Mouse (Mus musculus) thymus, postnatal 0 days (tissue): ENCODE results near the gene Pax3. TPM values are rescaled to one million over a fixed set of nuclear protein-coding genes. Genes with fewer than 3 reads are reported as not detected.

Source experiments
- DNase-seq: peaks from one replicate; pipeline ENCODE4 v3.0.0-alpha.2; 2015; ENCODE audit warnings: low spot score
- polyA plus RNA-seq: library from polyadenylated mRNA; unstranded; fragments of >200 nt; fragmentation: Nextera tagmentation; extraction: Ambion mirVana; gene quantifications from 2 replicates; pipeline ENCODE4 v1.2.1, GENCODE M21; 2015

Gene Pax3
- polyA plus RNA-seq, 1 experiment from 2014 or later, result 0.04 TPM

DNA sequence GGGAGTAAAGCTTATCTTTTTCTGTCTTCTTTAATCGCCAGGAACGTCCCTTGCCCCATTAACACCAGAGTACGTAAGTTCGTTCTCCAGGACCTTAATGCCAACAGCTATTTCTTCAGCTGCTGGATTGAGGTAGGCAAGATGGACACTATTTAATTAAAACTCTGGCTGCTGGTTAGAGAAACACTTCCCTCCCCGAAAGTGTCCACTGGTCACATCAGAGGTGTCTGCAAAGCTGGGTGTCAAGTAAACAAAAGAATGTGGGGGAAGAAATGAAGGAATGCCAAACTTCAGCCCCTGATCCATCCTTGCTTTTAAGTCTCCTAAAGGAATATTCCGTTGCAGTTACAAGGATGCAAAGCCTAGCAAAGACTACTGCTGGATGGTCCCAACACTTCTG is 24.6 kb downstream of the Pax3 start:
- DNase-seq, result no peak

DNA sequence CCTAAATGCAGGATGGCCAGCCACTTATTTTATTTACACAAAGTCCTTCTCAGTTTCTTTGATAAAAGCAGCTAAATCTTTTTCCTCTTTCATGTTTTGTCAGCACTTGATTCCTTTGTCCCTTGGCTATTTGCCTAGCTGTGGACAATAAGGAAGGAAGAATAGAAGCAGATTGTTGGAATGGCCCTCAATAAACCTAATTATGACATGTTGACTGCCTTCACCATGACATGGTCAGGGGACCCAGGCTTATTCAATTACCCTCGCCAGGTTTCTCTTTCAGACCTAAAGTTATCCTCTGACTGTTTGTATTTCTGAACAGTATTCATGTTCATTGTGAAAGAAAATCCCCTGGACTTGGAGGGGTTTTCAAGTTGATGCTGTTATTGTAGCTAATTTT is 25.3 kb downstream of the Pax3 start:
- no peak for DNase-seq

DNA sequence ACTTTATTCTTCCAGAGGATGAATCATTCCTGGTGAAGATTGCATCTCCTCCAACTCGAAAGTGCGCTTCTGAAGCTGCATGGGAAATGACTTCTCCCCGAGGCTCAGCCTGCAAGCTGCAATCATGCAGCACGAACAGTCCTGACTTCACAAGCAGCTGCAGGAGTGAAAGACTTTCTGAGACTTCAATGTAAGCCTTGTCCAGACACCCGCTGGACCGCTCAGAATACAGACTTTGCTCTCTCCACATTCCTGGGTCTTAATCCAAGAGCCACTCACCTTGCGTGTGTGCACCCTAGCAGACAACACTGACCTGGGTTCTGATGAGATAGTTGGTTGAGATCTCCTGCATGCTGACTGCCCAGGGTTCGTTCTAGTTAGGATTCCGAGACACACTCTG is 26.2 kb downstream of the Pax3 start:
- no peak for DNase-seq

DNA sequence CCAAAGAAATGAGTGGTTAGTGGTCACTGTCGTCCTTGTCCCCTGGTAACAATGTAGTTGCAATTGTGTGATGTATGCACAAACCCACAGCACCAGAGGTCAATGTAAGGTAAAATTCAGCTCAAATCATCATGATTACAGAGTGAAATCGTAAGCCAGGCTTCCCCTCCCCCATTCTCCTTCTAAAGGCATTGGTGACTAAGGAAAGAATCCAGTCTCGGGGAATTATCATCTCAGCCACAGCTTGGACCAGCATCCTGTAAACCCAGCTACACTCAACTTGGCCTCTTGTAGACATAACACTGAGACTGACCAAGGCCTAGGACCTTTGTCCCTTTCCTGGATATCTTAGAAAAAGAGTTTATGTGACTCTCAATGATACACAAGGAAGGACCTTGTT is 28.1 kb downstream of the Pax3 start:
- no peak for DNase-seq

DNA sequence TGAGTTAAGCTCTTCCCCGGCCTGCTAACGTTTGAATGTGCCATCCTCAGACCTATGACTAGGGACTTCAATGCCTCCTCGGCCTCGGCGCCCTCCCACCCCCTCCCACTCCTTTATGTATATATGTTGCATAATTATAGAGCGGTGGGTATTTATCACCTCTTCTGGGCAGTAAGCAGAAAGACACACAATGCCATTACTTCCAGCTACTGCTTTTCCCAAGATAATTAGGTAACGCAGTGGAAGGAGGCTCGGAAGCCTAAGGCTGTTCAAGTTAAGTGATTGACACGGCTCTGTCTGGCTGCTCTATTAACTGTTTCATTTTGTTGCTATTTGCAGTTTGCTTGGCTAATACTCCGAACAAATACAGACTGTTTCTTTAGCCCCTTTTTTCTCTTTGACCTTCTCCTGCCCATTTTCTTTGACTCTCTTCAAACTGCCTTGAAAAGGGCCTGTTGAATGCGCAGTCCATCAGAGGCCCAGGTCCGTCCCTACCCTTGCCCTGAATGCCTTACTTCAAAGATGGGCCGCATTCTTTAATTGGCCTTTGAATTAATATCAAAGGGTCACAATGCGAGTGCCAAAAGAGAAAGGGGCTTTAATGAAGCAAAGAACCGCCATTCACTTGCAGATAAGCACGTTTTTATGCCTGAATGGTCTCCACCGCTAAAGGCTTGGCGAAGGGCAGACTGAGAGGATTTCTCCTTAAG is 29.2 kb downstream of the Pax3 start:
- no peak for DNase-seq

DNA sequence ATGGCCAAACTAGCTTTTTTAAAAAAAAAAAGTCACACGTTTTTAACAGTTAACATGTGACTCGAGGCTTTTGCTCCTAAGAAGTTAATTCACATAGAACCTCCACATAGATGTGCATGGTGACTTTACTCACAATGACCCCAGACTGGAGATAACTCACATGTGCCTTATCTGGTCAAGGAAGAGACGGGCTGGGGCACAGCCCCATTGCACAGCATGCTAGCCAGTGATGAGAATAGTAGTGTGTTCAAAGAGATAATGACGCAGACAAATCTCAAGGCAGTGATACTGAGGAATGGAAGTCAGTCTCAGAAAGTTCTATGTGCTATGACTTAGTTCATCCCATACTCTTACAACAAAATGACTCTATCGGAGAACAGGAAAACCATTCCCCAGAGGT is 35.2 kb downstream of the Pax3 start:
- DNase-seq, result no peak

DNA sequence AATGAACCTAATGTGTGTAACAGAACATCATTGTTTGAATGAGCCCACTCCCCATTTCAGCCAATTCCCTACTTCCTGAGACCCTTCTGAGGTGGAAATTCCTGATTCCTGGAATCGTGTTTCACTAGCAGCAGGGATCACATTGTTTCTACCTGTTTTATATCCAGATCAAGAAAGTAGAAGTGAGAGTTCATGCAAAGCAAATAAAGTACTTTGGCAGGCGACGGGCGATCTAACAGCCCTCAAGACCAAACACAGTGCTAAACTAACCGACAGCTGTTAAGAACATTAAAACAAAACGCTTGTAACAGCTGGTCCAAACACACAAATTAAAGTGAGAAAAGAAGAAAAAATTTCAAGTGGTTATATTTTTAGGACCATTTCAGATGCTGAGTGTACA is 39.0 kb downstream of the Pax3 start:
- no peak for DNase-seq

DNA sequence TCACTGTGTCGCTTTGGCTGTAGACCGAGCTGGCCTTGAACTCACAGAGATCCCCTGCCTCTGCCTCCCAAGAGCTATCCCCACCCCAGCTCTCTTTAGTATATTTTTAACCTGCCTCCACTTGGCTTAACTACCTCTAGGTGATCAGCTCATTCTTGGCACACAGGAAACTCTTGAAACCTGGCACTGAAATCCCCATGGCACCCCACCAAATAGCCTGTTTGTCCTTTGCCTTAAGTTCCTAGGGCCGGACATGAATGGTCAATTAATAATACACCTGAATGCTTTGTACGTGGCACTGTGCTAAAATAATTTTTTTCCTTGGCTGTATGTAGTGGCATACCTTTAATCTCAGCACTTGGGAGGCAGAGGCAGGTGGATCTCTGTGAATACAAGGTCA is 41.1 kb downstream of the Pax3 start:
- no peak for DNase-seq

DNA sequence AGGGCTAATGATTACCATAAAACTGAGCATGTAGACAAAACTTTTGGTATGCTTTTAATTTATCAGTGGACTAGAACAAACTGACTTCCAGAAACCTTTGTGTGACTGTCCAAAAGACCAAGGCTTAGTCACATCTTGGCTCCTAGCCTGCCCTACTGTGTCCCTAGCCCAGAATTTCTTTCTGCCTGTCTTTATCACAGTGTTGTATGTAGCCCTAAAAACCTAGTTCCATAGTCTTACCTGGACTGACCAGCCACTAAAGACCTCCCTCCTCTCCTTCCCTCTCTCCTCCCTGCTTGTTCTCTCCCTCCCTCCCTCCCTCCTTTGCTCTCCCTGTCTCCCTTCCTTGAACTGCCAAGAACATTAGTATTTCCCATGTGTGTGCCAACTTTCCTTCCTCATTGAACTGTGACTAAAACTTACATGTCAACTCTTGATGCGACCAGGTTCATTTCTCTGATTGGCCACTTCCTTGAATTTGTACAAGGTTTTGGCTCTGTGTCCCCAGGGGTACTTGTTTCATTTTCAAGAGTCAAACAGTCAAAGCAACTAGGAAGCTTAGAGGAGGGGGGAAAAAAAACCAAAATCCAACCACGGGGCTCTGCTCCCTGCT is 48.8 kb downstream of the Pax3 start:
- no peak for DNase-seq

DNA sequence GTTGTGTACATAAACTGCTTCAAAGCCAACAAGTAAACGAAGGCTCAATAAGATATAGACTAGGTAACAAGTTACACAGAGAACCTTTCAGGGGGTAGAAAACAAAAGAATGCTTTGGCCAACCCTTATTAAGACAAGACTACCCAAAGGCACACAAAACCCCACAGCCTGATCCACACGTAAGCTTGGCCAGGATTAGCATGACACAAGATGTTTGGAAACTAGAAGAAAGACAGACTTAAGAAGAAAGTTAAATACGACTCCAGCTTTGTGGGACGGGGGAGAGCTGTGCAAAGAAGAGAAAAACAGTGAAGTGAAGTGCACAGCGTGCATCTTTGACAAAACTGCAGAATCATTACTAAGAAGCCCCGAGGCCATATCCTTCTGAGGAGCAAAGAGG is 53.5 kb downstream of the Pax3 start:
- no peak for DNase-seq

DNA sequence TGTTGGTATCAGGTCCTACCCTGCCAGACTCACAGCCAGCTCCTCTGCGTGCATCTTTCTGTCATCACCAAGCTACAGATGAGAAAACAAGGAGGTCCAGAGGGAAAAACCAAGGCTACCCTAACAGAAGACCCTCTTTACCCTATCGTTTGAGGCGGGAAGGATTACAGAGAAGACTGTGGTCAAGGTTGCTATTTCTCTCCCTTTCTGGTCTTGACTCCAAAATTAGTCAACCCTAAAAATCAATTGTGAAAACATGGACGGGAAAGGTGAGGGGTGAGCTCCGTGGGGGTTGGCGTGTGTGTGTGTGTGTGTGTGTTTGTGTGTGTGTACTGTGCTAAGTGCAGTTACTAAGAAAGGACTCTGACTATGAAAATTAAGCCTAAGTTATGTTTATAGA is 54.0 kb downstream of the Pax3 start:
- no peak for DNase-seq

DNA sequence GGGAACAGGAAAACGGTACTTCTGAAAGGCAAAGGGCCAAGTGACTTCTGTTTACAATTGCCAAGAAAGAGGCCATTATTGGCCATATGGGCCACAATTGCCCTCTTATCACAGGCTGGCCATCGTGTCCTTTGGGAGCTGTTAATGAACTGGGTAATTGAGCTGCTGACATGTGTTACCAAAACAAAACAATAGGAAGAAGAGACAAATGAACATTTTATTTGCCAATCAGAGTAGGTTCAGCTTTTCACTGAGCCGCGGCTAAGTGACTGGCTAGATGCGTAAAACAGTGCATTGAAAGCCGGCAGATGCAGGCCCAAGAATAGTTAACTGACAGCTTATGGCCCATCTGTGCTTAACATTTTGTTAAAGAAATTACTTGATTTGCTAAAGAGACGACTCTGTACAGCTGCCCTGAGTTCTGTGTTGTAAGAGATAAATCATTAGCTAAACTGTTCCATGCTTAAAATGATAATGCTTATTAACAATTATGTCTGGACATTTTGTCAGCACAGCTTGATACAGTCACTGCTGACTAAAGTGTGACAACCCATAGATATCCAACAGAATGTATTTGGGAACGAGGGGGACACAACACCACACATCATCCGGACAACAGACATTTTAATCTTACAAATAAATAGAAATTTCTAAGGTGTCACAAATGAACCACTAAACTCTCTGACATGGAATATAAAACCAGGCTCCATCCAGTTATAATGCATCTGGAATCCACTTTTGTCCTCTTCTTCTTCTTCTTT is 55.0 kb downstream of the Pax3 start:
- no peak for DNase-seq

DNA sequence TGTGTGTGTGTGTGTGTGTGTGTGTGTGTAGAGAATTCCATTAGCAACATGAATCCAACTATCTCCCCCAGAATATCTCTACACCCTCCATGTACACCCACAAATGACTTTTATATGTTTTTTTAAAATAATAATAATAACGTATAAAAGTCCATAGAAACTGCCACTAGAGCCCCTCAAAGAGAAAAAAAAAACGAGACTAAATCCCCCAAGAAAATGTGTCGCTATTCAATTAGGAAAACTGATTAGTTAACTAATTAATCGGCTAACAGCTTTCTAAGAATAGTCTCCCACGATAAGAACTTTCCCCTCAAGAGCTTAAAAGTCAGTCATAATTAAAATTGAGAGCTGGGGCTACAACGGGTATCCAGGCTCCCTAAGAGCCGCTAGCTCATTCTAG is 55.6 kb downstream of the Pax3 start:
- no peak for DNase-seq

DNA sequence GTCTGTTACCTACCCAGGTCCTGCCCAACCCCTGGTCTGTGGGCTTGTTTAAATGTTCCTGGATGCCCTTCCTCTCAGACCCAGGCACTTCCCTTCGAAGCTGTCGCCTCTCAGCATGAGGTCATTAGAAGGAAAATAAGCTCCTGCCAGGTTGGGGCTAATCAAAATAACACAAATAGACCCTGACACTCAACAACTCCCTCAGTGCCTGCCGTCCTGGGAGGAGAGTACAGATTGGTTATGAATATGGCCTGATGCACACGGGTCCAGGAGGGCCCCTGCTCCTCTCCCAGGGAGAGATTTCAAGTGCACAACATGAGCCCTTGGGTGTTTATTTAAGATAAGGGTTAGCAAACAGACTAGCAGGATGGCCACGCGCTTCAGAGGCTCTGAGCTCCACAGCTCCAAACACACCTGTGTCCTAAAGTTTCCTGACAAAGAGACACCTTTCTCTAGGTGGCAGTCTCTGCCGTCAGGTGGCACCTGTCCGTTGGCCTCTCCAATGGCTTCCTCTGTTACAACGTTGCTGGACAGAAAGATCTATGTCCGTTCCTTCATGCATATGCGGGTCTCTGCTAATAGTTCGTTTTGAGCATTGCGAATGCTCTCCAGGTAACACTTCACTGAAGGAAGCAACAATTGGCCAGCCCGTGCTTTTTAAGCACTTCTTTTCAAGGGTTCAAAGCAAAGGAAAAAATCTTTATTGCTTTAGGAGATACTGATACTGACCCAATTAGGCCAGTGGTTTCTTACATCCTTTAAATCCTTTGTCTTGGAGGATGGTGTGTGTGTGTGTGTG is 56.2 kb downstream of the Pax3 start:
- DNase-seq, result no peak

DNA sequence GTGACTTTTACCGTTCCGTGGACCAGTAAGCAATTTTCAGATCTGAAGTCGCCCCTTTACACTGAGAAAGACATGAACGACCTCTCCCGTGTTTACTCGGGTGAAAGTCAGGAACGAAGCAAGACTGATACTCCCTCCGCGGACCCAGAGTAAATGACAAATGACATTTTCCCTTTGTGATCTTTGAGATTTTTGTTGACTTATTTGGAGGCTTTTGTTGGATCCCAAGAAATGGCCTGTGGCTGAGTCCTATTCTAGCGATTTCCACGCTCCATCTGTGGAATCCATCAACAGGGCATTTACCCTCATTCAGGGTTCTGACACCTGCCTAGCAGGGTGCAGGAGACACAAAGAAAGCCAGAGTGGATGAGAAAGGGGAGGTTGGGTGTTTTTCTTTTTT is 57.6 kb downstream of the Pax3 start:
- no peak for DNase-seq

DNA sequence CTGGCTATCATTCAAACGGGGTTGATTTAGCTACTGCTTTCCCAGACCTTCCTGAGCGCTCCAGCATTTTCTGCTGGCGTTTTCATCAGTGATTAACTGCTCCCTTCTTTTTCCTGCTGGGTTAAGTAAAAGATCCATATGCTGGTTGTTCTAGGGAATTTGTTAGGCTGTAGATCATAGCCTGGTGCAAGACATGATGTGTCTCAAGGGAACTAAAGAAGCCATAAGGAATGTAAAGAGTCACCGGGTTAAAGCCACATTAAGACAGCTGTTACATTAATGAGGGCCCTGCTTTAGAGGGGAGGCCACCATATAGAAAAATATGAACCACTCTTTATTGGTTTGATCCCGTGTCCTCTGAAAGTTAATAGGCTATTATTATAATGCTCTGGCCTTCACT is 67.7 kb downstream of the Pax3 start:
- DNase-seq, result no peak

DNA sequence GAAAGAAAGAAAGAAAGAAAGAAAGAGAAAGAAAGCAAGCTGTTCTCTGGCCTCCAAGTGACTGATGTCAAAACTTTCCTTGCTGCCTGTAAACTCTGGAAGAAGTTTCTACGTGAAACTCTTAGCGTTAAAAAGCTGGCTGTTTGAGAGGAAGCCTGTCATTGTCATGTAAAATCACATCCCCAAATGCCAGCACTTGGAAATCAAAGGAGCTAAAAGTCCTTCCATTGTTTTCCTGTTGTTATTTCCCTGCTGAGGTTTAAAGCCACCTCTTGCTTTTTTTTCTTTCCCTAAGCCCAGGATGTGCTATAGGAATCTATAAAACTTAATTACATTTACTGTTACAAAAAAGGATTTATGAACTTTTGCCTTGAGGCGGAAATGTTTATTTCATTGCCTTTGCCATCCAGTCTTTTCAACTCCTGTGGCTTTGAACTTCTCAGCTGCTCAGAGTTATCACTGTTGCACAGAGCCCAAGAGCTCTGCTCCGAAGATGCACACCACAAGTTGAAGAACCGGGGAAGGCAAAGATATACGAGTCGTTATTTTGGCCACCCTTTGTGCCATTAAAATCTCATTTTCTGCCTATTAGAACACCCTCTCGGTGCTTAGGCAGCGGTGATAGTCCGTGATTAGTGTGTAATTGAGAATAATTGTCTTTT is 76.9 kb downstream of the Pax3 start:
- DNase-seq, result no peak

DNA sequence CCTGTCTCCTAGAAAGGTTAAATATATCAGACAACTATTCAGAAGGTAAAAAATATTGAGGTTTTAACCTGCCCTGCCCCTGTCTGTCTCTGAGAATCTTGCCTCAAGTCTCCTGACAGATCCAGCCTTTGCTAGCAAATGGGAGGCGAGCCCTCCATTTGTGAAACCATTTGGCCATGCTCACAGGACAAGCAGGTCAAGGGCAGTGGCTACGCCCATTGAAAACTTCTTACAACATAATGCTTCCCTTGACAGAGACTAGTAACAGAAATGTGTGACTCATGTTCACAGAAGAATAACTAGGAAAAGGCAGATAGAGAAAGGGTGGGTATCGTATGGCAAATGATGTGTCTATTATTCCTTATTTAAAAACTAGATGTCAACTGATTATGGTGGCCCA is 80.9 kb downstream of the Pax3 start:
- DNase-seq, result no peak

DNA sequence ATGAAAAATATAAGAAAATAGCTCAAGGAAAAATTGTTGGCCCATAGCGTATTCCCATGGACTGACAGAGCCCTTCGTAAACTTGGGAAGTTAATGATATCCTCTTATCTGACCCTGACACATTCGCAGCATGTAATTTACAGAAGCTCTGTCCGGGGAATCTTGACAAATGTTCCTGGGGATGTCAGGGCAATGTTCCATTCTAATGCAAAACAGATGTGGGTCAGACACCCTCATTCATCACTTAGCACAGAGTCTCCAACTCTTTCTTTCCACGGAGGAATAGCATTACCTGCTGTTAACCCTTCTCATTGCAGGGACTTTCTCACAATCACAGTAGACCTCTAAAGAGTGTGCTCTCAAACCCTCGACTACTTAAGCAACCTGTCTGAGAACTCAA is 86.6 kb downstream of the Pax3 start:
- DNase-seq, result no peak

DNA sequence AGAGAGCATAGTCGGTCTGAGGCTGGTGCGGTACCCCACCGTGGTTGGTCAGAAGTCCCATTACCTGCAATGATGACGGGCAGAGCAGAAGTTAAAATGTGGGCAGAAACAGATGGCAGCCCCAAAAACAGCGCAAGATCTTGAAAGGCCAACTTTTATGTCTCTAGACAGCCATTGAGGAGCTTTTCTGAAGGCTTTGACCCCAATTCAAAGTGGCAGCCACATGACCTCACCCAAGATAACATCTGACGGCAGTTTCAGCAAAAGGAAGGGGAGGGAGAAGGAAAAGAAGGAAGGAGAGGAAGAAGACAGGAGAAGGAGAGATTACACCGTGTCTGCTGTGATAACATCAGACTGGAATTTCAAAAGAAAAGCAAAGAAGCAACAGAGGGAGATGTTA is 93.4 kb downstream of the Pax3 start:
- no peak for DNase-seq

DNA sequence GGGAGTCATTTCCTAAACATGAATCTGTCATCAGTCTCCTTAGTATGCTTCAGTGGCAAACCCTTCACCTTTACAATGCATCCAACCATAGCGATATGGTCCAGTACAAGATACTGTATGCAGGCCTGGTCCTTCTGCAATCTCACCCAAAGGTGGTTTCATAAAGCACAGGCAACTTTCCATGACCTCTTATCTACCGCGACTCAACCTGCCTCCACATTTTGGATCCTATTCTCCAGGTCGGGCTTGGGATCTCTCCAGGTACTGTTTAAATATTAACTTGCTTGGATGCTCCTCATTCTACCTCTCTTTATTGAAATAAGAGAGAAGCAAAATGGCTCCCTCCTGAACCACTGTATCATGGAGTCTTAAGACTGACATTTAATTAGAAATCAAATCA is 103.3 kb downstream of the Pax3 start:
- DNase-seq, result no peak
